Mouse (Mus musculus) layer of hippocampus, postnatal 36 days (tissue): ENCODE measurements around the gene Trhr2. TPM values are rescaled to one million over a fixed set of nuclear protein-coding genes. Genes with fewer than 3 reads are reported as not detected.
"Not testable (repeated sequence)": the region's sequence is repeated elsewhere in the genome, so short reads cannot be mapped to it uniquely, and the experiment has no call there.

ENCODE experiments used
- DNase-seq, 2 experiments: peaks; one replicate each; pipeline ENCODE4 v3.0.0; 2022
- total RNA-seq, 2 experiments: library from RNA; stranded (reverse); gene quantifications; 2 replicates each; pipeline ENCODE4 v1.2.3; 2021

Trhr2 gene
- total RNA-seq, 2 experiments from 2014 or later = 0.52 to 0.56 TPM

DNA sequence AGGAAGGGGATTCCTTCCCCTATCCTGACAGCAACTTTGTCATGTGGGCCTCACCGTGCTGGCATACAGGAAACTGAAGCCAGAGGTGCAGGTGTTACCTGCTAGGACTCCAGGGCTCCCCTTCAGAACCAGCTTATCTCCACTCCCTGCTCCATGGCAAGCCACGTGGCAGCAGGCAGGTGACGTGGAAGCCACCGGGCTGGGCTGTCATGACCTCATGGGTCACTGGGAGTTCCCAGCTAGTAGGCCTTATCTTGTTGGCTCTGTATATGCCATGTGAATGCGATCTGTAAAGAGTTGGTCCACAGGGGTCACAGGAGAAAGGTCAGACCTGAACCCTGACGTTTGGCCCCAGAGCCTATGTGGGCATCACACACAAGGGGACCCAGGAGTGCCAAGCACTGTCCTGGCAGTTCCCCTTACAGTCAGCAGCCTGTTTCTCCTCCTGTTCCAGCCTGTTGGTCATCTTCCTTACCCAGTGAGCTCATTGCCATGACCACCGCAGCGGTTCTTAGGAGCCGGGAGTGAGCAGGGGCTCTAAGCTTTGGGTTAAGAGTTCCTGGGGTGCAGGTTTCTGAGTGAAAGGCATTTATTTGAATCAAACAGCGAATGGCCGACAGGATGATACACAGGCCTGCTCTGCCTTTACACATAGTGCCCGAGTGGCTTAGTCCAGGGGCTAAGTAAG is 30.0 kb downstream of the Trhr2 start:
- DNase-seq = no peak

- DNase-seq = no peak
Measured at GRCm38 (mm10) chr8:122329553-122330239, 30.9 kb downstream of the Trhr2 start.

DNA sequence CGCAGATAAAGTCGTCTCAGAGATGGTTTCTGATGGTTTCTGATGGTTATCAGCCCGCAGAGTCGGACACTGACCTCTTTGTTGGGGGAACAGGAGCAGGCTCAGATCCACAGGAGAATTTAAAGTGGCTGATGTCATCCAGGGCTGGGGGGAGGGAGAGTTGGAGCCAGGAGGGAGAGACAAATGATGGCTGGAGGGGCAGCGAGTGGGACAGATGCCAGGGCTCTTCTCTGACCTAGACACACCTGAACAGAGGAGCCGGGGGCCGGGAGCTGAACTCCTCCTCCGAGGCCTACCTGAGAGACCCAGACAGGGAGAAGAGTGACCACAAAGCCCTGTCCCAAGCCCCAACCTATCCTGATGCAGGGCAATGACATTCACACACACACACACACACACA is 31.5 kb downstream of the Trhr2 start:
- no peak for DNase-seq

GRCm38 (mm10) chr8:122326114-122326542 is 34.4 kb downstream of the Trhr2 start:
- DNase-seq = no peak

DNA sequence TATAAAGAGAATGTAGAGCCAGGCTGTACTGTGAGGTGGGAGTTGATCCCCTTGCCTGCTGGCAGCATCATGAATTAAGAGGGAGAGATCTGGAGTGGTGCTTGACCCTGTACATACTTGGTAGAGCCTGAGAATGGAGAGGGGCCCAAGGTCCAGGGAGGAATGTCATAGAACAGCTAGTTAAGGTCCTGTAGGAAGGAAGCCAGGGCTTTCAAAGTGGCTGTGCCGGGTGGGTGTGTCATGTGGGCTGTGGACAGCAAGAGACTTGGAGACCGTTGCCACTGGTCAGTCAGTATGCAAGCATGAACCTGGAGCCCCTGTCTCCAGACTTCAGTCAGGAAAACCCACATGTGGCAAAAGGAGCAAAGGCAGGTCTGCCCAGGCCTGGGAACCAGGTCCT is 35.4 kb downstream of the Trhr2 start:
- no peak for DNase-seq

DNA sequence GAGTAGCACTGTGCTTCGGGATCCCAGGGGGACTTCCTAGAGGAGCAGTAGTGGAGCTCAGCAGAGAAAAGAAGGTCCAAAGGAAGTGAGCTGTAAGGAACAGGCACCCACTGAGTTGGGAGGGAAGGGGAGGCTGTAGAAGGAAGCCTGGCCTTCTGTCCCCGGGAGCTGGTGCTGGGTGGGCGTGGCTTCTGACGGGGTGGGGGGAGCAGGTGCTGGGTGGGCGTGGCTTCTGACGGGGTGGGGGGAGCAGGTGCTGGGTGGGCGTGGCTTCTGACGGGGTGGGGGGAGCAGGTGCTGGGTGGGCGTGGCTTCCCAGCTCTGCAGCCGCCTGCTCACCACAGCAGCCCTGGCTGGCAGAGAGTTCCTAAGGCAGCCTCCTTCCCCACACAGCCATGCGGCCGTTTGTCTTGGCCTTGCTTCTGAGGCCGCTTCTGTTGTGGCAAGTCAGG is 36.6 kb downstream of the Trhr2 start:
- not testable (repeated sequence) for DNase-seq

DNA sequence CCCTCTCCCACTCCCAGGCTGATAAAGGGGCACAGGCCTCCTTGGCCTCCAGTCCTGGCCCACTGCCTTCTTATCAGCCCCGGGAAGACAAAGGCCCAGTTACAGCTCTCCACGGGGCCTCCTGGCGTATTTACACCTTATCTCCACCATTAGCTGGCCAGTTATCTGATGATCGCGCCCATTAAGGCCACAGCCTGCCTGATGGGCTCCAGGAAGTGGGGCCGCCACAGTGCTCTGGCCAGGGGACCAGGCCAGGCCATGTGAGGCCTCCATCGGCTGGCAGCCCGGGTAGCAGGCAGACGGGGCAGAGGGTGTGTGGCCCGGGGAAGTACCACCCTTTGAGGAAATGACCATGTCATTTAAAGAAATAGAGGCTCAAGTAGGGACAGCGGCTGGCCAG is 37.8 kb downstream of the Trhr2 start:
- DNase-seq = no peak

- no peak for DNase-seq
Measured at GRCm38 (mm10) chr8:122322126-122322525, 38.4 kb downstream of the Trhr2 start.

GRCm38 (mm10) chr8:122321455-122321921 is 39.1 kb downstream of the Trhr2 start:
- no peak for DNase-seq

GRCm38 (mm10) chr8:122320541-122320940 is 40.0 kb downstream of the Trhr2 start:
- no peak for DNase-seq

GRCm38 (mm10) chr8:122319708-122320075 is 40.9 kb downstream of the Trhr2 start:
- no peak for DNase-seq

DNA sequence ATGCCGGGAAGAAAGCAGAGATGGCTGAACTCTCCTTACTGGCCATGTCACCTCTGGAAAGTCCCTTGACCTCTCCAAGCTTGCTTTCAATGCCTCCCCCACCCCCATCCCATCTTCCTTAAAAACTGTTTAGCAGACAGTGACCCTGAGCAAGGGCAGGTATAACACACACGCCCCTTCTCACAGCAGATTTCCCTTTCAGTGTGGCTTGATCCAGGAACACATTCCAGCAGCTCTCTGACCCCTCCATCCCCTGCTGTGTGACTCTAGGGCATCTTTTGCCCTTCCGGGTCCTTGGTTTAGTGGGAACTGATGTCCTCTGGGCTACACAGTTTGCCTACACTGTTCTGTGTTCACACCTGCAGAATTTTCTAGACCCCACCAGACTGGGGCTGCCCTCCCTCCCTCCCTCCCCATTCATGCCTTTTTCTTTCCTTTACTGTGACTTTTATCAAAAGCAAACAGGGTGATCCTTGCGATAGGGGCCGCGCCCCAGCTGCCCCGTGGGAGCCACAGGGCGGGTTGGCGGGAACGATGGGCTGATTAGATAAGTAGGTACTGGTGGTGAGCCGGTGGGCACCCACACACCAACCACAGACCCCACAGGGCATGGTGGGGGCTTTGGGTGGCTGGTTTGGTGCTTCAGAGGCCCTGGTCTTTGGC is 41.4 kb downstream of the Trhr2 start:
- no peak for DNase-seq

DNA sequence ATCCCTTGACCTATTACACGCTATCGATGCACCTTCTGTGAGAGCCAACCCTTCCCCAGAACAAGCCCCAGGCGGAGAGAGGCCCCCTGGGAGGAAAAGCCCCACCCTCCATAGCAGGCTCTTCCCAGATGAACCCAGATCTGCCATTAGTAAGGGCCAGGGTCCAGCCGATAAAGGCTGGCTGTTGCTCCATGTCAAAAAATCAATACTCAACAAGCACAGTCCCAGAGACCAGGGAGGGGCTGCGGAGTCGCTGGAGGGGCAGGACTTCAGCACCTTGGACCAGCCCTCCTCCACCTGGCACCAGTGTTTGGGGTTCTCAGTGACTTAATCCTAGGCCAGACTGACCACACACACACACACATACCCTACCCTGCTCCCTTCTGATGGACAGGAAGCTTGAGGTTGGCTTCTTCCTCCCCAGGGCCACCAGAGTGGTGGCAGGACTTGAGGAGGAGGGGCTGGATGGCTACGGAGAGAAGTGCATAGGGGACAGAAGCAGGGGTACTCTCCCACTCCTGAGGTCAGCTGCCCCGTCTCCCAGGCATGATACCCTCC is 42.5 kb downstream of the Trhr2 start:
- DNase-seq = no peak

GRCm38 (mm10) chr8:122316402-122316801 is 44.1 kb downstream of the Trhr2 start:
- no peak for DNase-seq

DNA sequence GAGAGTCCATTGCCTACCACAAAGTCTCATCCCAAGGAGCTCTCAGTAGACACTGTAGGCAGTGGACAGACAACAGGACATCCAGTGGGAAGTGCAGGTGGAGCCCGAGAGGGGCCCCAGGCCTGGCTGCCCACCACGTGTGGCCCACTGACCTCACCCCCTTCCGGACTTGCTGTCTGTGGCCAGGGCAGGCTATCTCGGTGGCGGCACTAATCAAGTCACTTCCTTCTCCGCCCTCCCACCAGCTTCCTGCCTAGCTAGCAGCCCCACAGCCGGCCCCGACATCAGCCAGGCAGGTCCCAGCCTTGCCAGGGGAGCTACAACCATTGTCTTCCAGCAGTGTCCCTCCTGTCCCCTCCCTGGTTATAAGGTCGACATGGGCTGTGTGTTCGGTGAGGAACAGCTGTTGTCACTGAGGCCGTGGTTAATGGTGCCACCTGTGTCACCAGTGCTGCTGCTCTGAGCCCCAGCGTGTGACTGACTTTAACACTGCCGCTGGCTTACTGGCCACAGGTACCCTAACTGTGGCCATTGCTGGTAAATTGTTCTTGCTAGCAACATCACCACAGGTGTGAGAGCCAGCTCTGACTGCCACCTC is 45.5 kb downstream of the Trhr2 start:
- no peak for DNase-seq

GRCm38 (mm10) chr8:122313310-122313709 is 47.2 kb downstream of the Trhr2 start:
- no peak for DNase-seq

- no peak for DNase-seq
Measured at GRCm38 (mm10) chr8:122312553-122312952, 48.0 kb downstream of the Trhr2 start.

GRCm38 (mm10) chr8:122311115-122311514 is 49.4 kb downstream of the Trhr2 start:
- DNase-seq = no peak

DNA sequence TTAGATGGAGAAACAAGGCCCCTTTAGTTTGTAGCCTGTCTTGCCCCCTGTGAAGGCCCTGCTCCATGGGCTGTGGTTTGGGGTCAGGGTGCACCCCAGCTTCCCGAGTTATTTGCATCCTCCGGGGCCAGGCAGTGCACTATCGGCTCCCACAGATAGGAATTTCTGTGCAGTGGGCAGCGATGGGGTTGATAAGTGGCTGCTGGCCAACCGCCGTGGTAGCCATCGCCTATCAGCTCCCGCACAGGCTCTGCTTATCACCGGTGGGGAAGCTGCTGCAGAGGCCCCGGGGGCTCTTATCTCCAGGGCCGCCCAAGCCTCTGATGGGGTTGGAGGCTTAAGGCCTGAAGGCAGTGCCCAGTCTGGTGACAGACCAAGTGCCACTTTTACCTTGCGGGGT is 51.3 kb downstream of the Trhr2 start:
- no peak for DNase-seq

DNA sequence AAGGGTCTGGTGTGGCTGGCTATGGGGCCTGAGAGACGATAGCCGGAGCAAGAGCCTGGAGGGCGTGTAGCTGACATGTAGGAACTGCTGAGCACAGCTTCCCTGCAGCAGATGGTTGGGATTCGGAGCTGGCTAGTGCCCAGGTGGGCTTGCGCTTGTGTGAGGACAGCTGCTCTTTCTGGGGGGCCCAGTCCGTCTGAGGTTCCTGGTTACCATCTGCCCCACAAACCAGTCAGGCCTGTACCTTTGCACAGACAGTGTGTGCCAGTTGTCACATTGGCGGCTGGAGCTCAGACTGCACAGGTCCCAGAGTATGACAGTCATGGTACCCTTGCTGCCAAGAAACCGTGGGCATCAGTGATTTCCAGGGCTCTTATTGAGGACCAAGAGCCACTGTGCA is 52.7 kb downstream of the Trhr2 start:
- no peak for DNase-seq
